Mouse (Mus musculus): Measurements from ENCODE around the gene Mplkip. TPM values are rescaled to one million over a fixed set of nuclear protein-coding genes. Genes with fewer than 3 reads are reported as not detected.

The Mplkip gene
- 10 to 100 TPM; 23.0 to 23.8 TPM for total RNA-seq (2023)

GRCm38 (mm10) chr13:17694911-17695699 is at the start of gene Mplkip, which contains the start of gene Sugct:
TSS of gene Mplkip (plus strand) at chr13:17695192.
TSS of gene Sugct (minus strand) at chr13:17695553.

Other genes starting within 250 kb of the Mplkip start
- not detected for gene Sugct, start 361 bp downstream of the Mplkip start, total RNA-seq (2023)
- gene Cdk13, start 109.9 kb downstream of the Mplkip start, total RNA-seq (2023), result 100 to 1,000 TPM; 100 to 108 TPM
- 10 to 100 TPM; 37.7 to 39.6 TPM for gene Rala, start 249.0 kb downstream of the Mplkip start, total RNA-seq (2023)